In genomic region chr2:159714633-159715032, GRCm38 (mm10) we compare ENCODE assay signal across 17 mouse cellular contexts.
"Had no signal": no experiment of that assay in that cellular context is flagged by ENCODE, and none has a peak within 500 bp of the region (broad histone marks: within the 10 kb centered on the region; RNA-seq: fewer than 3 reads in every experiment).

No protein-coding gene starts in this region.

- H3K36me3 ChIP-seq: limb, embryonic 13.5 days; liver, embryonic 12.5 days; lung, embryonic 15.5 days; midbrain, embryonic 15.5 days; neural tube, embryonic 12.5 days; stomach, embryonic 15.5 days had no signal

- H3K4me3 ChIP-seq: limb, embryonic 13.5 days; liver, embryonic 12.5 days; lung, embryonic 15.5 days; megakaryocyte, embryonic 14.5 days; midbrain, embryonic 15.5 days; neural tube, embryonic 12.5 days; stomach, embryonic 15.5 days had no signal

- ATAC-seq: liver, embryonic 12.5 days; midbrain, embryonic 15.5 days had no signal

- H3K27ac ChIP-seq: limb, embryonic 13.5 days; liver, embryonic 12.5 days; lung, embryonic 15.5 days; macrophage; midbrain, embryonic 15.5 days; neural tube, embryonic 12.5 days; stomach, embryonic 15.5 days had no signal

- DNase-seq: kidney, adult 8-10 months; kidney, postnatal 36 days; layer of hippocampus, adult 9-11 months; layer of hippocampus, postnatal 36 days; lung, postnatal 14 days; right cerebral cortex, postnatal 4 days; thymus, adult 2 months; thymus, postnatal 25 days had no signal

- H3K27me3 ChIP-seq: liver, embryonic 12.5 days; lung, embryonic 15.5 days; megakaryocyte, embryonic 14.5 days; midbrain, embryonic 15.5 days; neural tube, embryonic 12.5 days; stomach, embryonic 15.5 days had no signal

- H3K9me3 ChIP-seq: limb, embryonic 13.5 days; liver, embryonic 12.5 days; lung, embryonic 15.5 days; midbrain, embryonic 15.5 days; neural tube, embryonic 12.5 days; stomach, embryonic 15.5 days had no signal

- H3K4me1 ChIP-seq: liver, embryonic 12.5 days; megakaryocyte, embryonic 14.5 days; midbrain, embryonic 15.5 days; neural tube, embryonic 12.5 days; stomach, embryonic 15.5 days had no signal

- H3K9ac ChIP-seq: limb, embryonic 13.5 days; liver, embryonic 12.5 days; lung, embryonic 15.5 days; midbrain, embryonic 15.5 days; neural tube, embryonic 12.5 days; stomach, embryonic 15.5 days had no signal

- H3K4me2 ChIP-seq: limb, embryonic 13.5 days; liver, embryonic 12.5 days; lung, embryonic 15.5 days; midbrain, embryonic 11.5 days; midbrain, embryonic 15.5 days; neural tube, embryonic 12.5 days; stomach, embryonic 15.5 days had no signal
